In genomic region chr15:84349915-84350738, GRCm38 (mm10) we compare ENCODE assay signal across 13 mouse cellular contexts. TPM values are rescaled to one million over a fixed set of nuclear protein-coding genes. Genes with fewer than 3 reads are reported as not detected.
DNase-seq lines count a peak whose midpoint lies in the region; ATAC-seq and TF ChIP-seq lines count a peak whose summit lies in the region.
"Had no signal": no experiment of that assay in that cellular context is flagged by ENCODE, and none has a peak within 500 bp of the region (broad histone marks: within the 10 kb centered on the region; RNA-seq: fewer than 3 reads in every experiment).

No protein-coding gene starts in this region.

- no peak overlapping the region for H3K27ac ChIP-seq in lung, embryonic 14.5 days (ENCODE audit: low read depth)
- peak overlapping the region; percentile 20; the same call in 1 of the 2 replicates for H3K27ac ChIP-seq in hindbrain, embryonic 14.5 days
- peak overlapping the region; percentile 65 for H3K27ac ChIP-seq in neural tube, embryonic 13.5 days (replicated peaks)
- no peak overlapping the region for H3K27ac ChIP-seq in heart, embryonic 12.5 days (ENCODE audit: poor library complexity, severe bottlenecking)
- H3K27ac ChIP-seq in left cerebral cortex, adult 2 months, result no peak overlapping the region
- H3K27ac ChIP-seq: embryonic facial prominence, embryonic 13.5 days; forebrain, embryonic 13.5 days; macrophage had no signal

- DNase-seq in lung, embryonic 14.5 days, result peak; percentile 9
- no peak for DNase-seq in lung, postnatal 4 days
- peak; percentile 72 for DNase-seq in embryo, embryonic 11 days
- no peak for DNase-seq in hindbrain, embryonic 14.5 days (ENCODE audit: low spot score)
- no peak for DNase-seq in left cerebral cortex, adult 2 months (ENCODE audit: extremely low spot score in 1 of 2, low spot score in 2 of 2)
- DNase-seq: cerebellum, adult 2 months; kidney, postnatal 25 days; right cerebral cortex, postnatal 4 days had no signal

- 36% methylated on average over 14 of the region's 14 CpGs for WGBS in lung, embryonic 14.5 days
- 38% methylated on average over 14 of the region's 14 CpGs for whole genome bisulfite sequencing in hindbrain, embryonic 14.5 days
- WGBS in neural tube, embryonic 13.5 days, result 30% methylated on average over 14 of the region's 14 CpGs
- 55% methylated on average over 14 of the region's 14 CpGs for WGBS in heart, embryonic 12.5 days

- ATAC-seq in lung, embryonic 14.5 days (ENCODE audit: insufficient read depth), result no peak
- no peak; the same call in 1 of the 2 replicates for ATAC-seq in hindbrain, embryonic 14.5 days (ENCODE audit: low FRiP score)
- no peak; the same call in 1 of the 2 replicates for ATAC-seq in neural tube, embryonic 13.5 days (ENCODE audit: low read depth)
- ATAC-seq in heart, embryonic 12.5 days (ENCODE audit: insufficient number of reproducible peaks, low FRiP score), result no peak
- ATAC-seq: forebrain, embryonic 13.5 days had no signal

- intact Hi-C loops in left cerebral cortex, adult 2 months (cut with DNase I), result no loop called here

- no peaks in the 10 kb centered on the region for H3K36me3 ChIP-seq in lung, embryonic 14.5 days (ENCODE audit: insufficient read depth)
- H3K36me3 ChIP-seq in hindbrain, embryonic 14.5 days (replicated peaks; ENCODE audit: control insufficient read depth, insufficient read depth), result no peaks in the 10 kb centered on the region
- no peaks in the 10 kb centered on the region for H3K36me3 ChIP-seq in neural tube, embryonic 13.5 days
- H3K36me3 ChIP-seq in heart, embryonic 12.5 days, result no peaks in the 10 kb centered on the region
- H3K36me3 ChIP-seq: embryonic facial prominence, embryonic 13.5 days had no signal

- H3K4me2 ChIP-seq in lung, embryonic 14.5 days, result no peak overlapping the region
- no peak overlapping the region for H3K4me2 ChIP-seq in hindbrain, embryonic 14.5 days (replicated peaks)
- no peak overlapping the region for H3K4me2 ChIP-seq in neural tube, embryonic 13.5 days
- H3K4me2 ChIP-seq in heart, embryonic 12.5 days, result no peak overlapping the region
- H3K4me2 ChIP-seq: embryonic facial prominence, embryonic 13.5 days; forebrain, embryonic 13.5 days had no signal

- TF ChIP-seq CTCF in lung, embryonic 14.5 days (IDR thresholded peaks at IDR 0.05; ENCODE audit: low read depth), result no peak
- TF ChIP-seq CTCF in left cerebral cortex, adult 2 months (IDR thresholded peaks at IDR 0.05), result no peak

- H3K4me3 ChIP-seq in lung, embryonic 14.5 days (ENCODE audit: low read depth, low read length), result no peak overlapping the region
- no peak overlapping the region for H3K4me3 ChIP-seq in hindbrain, embryonic 14.5 days (replicated peaks; ENCODE audit: low read length)
- H3K4me3 ChIP-seq in neural tube, embryonic 13.5 days, result no peak overlapping the region
- H3K4me3 ChIP-seq in heart, embryonic 12.5 days, result no peak overlapping the region
- no peak overlapping the region for H3K4me3 ChIP-seq in left cerebral cortex, adult 2 months
- H3K4me3 ChIP-seq: embryonic facial prominence, embryonic 13.5 days; forebrain, embryonic 13.5 days had no signal

- no peak overlapping the region for H3K9ac ChIP-seq in lung, embryonic 14.5 days
- no peak overlapping the region for H3K9ac ChIP-seq in hindbrain, embryonic 14.5 days
- H3K9ac ChIP-seq in neural tube, embryonic 13.5 days, result 0 out of 2 replicates have a peak overlapping the region, but pooled peaks have one; percentile 8
- no peak overlapping the region for H3K9ac ChIP-seq in heart, embryonic 12.5 days
- H3K9ac ChIP-seq: embryonic facial prominence, embryonic 13.5 days; forebrain, embryonic 13.5 days had no signal

- H3K27me3 ChIP-seq in lung, embryonic 14.5 days (ENCODE audit: insufficient read depth, low read length), result no peaks in the 10 kb centered on the region
- H3K27me3 ChIP-seq in hindbrain, embryonic 14.5 days (ENCODE audit: control insufficient read depth, insufficient read depth, low read length), result no peaks in the 10 kb centered on the region
- no peaks in the 10 kb centered on the region for H3K27me3 ChIP-seq in neural tube, embryonic 13.5 days
- no peaks in the 10 kb centered on the region for H3K27me3 ChIP-seq in heart, embryonic 12.5 days (replicated peaks)
- H3K27me3 ChIP-seq: embryonic facial prominence, embryonic 13.5 days; forebrain, embryonic 13.5 days had no signal

- H3K9me3 ChIP-seq in lung, embryonic 14.5 days (ENCODE audit: low read depth, low read length), result no peaks in the 10 kb centered on the region
- H3K9me3 ChIP-seq in hindbrain, embryonic 14.5 days (ENCODE audit: control insufficient read depth, low read length), result peaks cover 5% of the 10 kb centered on the region; the same call in 1 of the 2 replicates
- H3K9me3 ChIP-seq in neural tube, embryonic 13.5 days, result no peaks in the 10 kb centered on the region
- H3K9me3 ChIP-seq in heart, embryonic 12.5 days (replicated peaks), result peaks cover 6% of the 10 kb centered on the region; the same call in 1 of the 2 replicates

- no peaks in the 10 kb centered on the region for H3K4me1 ChIP-seq in lung, embryonic 14.5 days (ENCODE audit: insufficient read depth)
- H3K4me1 ChIP-seq in hindbrain, embryonic 14.5 days (replicated peaks; ENCODE audit: control insufficient read depth, insufficient read depth, low read length), result peaks cover 22% of the 10 kb centered on the region
- peaks cover 38% of the 10 kb centered on the region for H3K4me1 ChIP-seq in neural tube, embryonic 13.5 days (replicated peaks)
- H3K4me1 ChIP-seq in heart, embryonic 12.5 days (replicated peaks), result peaks cover 19% of the 10 kb centered on the region; the same call in 1 of the 2 replicates

RNA-seq across cellular contexts. Expression of gene Parvg, which starts 26.3 kb away (rescaled TPM):
- 1.5 and 1.7 TPM in 2 replicates for polyA plus RNA-seq in lung, embryonic 14.5 days (2014; fragmentation: Nextera tagmentation; extraction: Ambion mirVana)
- polyA plus RNA-seq in hindbrain, embryonic 14.5 days (2014; fragmentation: Nextera tagmentation; extraction: Ambion mirVana), result 0.44 and 0.55 TPM in 2 replicates
- 0.95 and 0.98 TPM in 2 replicates for polyA plus RNA-seq in neural tube, embryonic 13.5 days (2015; fragmentation: Nextera tagmentation; extraction: Ambion mirVana)
- 0.92 and 1.4 TPM in 2 replicates for polyA plus RNA-seq in heart, embryonic 12.5 days (2016; fragmentation: Nextera tagmentation; extraction: Ambion mirVana)
- 1 to 10 TPM; 6.8 to 7.1 TPM for total RNA-seq in left cerebral cortex, adult 2 months (2021)

Comparison
In these comparisons a context has a peak if more than half of its experiments do, and no peak if none do; other contexts are left out.
1. DNase-seq: peak in lung, embryonic 14.5 days (single experiment) and embryo, embryonic 11 days (single experiment); none in lung, postnatal 4 days (0 of 2), hindbrain, embryonic 14.5 days (single experiment) and left cerebral cortex, adult 2 months (0 of 2).
2. H3K27ac ChIP-seq: peak in hindbrain, embryonic 14.5 days (single experiment) and neural tube, embryonic 13.5 days (single experiment); none in lung, embryonic 14.5 days (single experiment), heart, embryonic 12.5 days (single experiment) and left cerebral cortex, adult 2 months (single experiment).